Mouse (Mus musculus) testis, adult 2 months (tissue): Measurements from ENCODE around the gene Sp2.

Experiments
- CTCF ChIP-seq: fragments of 200-500 bp; IDR thresholded peaks from 2 replicates; pipeline ENCODE4 v1.5.1; 2012; ENCODE audit warnings: low read depth, mild to moderate bottlenecking, inconsistent platforms, low read length, moderate library complexity; ENCODE audit not compliant: control insufficient read depth, insufficient read depth, insufficient replicate concordance
- POLR2A ChIP-seq: fragments of 200-500 bp; IDR thresholded peaks from 2 replicates; pipeline ENCODE4 v1.6.1; 2012; ENCODE audit warnings: low read depth, mild to moderate bottlenecking, inconsistent platforms, low read length, moderate library complexity; ENCODE audit not compliant: control insufficient read depth

DNA sequence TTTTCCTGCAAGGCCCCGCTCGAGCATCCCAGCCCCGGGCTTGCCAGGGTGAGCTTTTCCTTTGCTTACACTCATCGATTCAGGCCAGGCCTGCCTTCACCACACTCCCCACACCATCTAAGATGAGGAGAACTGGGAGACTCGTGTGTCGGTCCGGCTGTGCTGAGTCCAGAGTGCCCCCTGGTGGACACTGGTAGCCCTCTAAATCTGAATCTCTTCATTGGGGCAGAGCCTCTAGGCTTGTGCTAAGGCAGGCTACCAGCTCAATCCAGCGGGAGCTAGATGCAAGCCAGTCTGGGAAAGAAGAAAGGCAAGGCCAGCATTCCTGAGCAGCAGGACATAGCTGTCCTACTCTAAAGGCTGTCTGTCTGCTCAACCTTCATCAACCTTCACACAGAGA lies 19.2 kb downstream of the Sp2 start:
- TF ChIP-seq CTCF (peak; percentile 62; the same call in 1 of the 2 replicates), POLR2A (no peak)
